Mouse (Mus musculus): ENCODE measurements around the gene Snx8.
A peak's percentile ranks its signal among the peaks of the same experiment; 100 is the strongest.

Gene Snx8

DNA sequence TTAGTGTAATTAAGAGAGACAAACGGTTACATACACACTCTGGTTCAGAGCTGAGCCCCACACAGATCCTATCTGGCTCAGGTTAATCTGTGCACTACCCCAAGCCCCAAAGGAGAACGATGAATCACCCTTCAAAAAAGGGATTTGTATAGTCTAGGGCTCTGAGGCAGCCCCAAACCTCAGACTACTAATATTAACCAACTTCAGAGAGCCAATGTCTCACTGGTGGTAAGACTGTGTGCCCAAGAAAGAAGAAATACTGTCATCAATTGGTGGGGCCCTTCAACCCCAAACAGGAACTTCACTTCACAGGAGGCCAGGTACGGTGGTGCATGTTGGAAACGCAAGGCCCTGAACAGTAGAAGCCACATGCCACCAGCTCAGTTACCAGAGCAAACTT, 43.8 kb downstream of the Snx8 start:
- DNase-seq (ENCODE audit: low spot score), result no peak

DNA sequence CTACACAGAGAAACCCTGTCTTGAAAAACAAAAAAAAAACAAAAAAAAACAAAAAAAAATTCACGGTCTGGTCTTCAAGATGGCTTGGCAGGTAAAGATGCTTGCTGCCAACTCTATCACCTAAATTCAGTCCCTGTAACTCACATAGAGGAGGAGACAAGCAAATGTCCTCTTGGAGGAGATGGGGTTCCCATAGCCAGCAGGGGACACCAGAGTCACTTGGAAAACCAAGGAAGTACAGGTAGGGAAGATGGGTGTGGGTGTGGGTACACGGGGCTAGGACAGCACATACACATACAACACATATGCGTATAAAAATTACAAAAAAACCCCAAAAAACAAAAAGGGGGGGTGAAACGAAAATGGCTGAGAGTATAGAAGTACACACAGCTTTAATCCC, 46.2 kb downstream of the Snx8 start:
- DNase-seq (ENCODE audit: low spot score), result no peak

DNA sequence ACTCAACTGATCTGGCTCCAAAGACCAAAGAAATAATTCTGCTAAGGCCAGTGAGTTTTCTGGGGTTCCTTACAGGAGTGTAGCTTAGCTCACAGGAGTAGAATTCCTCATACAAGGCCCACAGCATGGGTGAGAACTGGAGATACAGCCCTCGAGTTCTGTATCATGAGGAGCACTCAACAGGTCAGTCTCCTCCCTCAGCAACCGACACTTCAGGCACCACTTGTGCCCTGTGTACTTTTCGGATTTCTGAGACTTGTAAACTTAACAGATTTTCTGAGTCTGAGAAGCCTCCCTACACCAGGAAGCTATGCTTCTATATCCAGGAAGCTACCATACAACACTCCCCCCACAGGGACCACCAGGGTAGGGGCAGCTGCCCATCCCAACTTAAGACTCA, 49.2 kb downstream of the Snx8 start:
- no peak for DNase-seq (ENCODE audit: low spot score)

DNA sequence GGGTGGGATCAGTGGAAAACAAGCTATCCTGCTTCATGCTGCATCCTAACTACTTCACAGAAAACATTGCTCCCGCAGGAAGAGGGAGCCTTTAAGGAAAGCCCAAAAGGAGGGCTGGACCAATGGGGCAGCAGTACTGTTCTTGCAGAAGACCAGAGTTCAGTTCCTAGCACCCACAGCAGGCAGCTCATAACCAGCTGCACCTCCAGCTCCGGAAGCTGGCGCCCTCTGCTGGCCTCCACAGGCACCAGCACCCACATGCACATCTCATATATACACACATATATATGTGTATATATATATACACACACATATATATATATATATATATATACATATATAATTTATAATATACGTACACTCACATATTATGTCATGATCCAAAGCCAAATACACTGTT, 50.3 kb downstream of the Snx8 start:
- DNase-seq (ENCODE audit: low spot score), result no peak

DNA sequence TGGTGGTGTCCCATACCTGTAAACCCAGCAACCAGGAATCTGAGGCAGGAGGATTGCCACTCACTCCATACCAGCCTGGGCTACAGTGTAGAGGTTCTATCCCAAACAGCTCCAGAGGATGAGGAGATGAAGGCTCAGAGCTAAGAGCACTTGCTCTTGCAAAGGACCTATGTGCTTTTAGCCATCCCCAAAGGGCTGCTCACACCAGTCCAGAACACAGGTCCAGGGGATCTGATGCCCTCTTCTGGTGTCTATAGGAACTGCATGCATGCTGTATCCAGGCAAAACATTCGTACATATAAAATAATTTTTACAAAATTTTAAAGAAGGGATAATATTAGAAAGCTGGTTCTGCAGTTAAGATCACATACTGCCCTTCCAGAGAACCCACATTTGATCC, 52.4 kb downstream of the Snx8 start:
- peak; percentile 20 for DNase-seq (ENCODE audit: low spot score)

DNA sequence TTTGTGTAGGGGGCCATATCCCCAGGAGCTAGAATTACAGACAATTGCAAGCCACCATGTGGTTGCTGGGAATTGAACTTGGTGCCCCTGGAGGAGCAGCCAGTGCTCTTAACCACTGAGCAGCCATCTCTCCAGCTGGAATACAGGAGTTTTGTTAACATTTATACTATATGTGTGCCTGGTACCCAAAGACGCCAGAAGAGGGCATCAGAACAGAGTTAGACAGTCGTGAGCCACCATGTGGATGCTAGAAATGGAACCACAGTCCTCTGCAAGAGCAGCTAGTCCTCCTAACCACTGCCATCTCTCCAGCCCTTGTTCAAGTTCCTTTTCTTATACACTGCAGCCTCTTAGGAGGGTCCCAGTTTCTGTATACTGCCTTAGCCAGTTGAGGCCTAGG, 55.4 kb downstream of the Snx8 start:
- no peak for DNase-seq (ENCODE audit: low spot score)

DNA sequence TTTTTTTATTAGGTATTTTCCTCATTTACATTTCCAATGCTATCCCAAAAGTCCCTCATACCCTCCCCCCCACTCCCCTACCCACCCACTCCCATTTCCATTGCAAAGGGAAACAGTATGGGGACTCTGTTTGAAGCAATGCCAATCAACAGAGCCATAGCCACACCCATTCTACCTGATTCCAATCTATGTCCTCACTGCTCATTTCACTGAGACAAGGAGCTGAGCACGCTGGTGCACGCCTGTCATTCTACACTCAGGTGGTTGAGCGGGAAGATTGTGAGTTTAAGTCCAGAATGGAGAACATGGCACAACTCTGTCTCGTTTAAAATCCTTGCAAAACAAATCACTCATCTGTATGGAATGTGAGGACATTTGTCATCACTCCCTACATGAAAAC, 56.5 kb downstream of the Snx8 start:
- no peak for DNase-seq (ENCODE audit: low spot score)

DNA sequence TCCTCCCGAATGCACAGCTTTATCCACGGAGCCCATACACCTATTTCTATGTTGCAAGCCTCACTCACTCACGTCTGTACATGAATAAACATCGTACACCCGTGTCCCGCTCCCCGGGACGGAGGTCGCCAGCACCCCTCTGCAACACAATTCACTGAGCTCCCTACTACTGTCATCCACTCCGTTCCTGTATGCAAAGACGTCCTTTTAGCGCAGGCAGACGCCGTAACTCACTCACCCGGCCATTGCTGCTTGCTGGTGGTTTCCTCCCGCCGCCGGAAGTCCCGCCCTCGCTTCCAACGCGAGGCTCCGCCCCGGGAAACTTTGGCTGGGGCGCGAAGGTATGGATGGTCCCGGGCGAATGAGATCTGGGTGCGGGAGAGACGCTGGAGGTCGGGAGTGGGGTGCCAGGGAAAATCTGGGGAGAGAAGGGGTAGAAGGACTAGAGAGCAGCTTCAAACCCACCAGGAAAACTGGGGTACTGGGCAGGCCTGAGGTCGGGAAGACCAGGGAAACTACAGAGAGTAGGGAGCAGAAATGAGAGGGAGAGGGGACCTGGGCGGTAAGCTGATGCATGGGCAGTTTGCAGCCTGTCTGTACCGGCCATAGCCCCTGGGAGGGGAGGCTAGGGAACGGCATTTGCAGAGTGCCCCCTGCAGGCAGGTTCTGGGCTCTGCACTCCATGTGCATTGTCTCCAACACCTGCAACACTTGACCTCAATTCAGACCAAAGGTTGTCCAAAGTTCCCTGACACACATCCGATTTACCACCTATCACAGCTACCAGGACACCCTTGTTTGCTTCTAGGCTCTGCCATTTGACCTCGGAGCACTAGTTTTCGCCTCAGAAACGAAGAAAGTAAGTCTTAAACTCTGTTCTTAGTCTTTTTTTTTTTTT, 57.2 kb downstream of the Snx8 start, which contains the start of gene Mrm2:
Gene Mrm2, minus strand, starts transcription at position 284 of the 898 bp plus-strand sequence.
- DNase-seq (ENCODE audit: low spot score), result peak; percentile 78

DNA sequence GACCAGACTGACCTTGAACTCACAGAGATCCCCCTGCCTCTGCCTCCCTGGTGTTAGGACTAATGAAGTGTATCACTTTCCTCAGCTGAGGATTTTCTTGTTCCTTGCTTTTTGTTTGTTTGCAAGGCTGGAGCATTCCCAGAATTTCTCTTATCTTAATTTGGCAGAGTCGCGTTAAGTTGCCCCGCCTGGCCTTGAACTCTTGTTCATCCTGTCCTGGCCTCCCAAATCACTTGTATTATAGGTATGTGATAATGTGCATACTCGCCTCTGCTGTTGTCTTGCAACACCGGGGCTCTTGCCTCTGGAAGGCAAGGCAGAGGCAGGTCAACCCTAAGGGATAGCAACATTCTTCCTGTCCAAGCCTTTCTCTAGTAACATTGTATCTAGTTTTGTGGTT, 65.0 kb downstream of the Snx8 start:
- DNase-seq (ENCODE audit: low spot score), result no peak

DNA sequence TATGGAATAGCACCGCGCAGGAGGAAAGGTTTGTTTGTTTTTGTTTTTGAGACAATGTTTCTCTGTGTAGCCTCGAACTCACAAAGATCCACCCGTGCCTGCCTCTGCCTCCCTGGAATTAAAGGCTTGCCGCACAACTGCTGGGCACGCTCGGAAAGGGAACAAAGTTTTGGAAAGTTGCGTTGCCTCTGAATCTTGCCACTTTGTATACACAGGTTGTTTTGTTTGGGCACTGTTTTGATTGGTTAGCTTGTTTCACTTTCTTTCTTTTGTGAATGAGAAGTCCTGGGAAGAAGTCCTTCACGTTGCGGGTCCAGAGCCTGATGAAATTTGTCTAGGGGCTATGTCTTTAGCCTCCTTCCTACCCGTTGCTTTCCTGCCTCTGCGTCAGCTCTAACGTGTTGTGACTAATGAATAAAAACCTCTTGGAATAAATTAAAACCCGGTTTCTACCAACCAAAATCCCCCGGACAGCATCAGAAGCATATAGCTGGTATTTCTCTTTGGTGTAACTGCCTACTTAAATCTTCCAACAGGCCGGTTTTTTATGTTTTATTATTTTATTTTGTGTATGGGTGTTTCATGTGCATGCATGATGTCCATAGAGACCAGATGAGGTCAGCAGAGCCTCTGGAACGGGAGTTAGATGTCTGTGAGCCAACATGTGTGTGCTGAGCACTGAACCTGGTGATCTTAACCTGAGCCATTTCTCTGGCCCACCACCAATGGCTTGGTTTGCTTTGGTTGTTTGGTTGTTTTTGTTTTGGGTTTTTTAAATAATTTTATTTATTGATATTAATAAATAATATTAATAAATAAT, 67.1 kb downstream of the Snx8 start:
- DNase-seq (ENCODE audit: low spot score), result peak; percentile 7

DNA sequence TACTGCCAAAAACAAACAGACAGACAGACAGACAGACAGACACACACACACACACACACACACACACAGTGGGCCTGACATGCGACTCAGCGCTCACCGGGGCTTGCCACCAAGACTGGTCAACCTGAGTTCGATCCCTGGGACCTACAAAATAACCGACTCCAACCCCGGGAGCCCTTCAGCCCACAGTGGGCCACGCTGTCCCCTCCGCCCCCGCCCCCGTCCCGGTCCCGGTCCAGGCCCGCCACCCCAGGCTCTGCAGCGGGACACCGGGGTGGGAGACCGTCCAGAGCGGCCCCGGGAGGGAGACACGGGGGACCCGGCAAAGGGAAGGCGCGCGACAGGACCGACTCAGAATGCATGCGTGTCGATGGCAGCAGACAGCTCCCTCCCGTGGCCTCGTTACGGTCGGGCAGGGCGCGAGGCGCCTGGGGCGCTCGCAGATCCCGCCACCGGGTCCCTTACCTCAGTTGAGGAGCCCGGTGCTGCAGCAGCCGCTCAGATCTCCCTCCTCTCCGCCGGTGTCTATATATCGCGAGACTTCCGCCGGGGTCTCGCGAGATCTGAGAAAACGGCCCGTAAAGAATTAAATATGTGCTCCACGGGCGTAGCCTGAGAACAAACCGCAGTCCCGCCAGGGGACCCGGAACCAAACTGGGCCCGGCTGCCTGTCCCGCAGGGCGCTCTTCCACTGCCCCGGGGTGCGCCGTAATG, 67.9 kb downstream of the Snx8 start, which contains the start of the genes Mad1l1 and Nudt1:
Gene Mad1l1, minus strand, starts transcription at position 511 of the 714 bp plus-strand sequence.
Gene Nudt1, plus strand, starts transcription at position 615 of the 714 bp plus-strand sequence.
- DNase-seq (ENCODE audit: low spot score), result peak; percentile 83

DNA sequence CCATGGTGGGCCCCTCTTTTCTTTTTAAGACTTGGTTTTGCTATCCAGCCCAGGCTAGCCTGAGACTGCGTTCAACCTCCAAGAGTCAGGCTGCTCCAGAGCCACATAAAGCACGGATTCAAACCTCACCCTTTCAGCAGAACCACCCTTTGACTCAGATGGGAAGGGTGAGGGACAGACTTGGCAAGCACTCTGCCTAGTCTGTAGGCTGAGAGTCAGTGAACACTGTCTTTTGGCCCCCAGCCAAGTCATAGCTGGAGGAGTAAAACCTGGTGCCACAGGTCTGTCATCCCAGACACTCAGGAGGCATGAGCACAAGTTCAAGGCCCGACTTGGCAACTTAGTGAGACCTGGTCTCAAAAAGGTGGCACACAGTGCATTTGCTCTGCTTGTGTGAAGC, 72.3 kb downstream of the Snx8 start:
- DNase-seq (ENCODE audit: low spot score), result no peak

DNA sequence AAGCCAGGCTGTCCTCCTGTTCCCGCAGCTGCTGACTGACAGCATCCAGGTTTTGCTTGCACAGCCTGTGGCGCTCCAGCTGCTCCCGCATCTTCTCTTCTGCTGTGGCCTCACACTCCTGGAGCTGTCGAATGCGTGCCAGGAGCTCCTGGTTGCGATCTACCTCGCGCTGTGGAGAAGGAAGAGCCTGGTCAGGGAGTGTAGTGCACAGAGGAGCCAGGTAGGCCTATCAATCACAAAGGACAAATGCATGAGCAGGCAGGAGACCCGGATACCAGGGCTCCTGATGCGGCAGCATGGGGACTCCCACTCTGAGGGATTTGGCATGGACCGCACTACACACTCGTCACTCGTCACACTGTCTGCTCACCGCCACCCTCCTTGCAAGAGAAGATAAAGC, 81.5 kb downstream of the Snx8 start:
- DNase-seq (ENCODE audit: low spot score), result no peak

DNA sequence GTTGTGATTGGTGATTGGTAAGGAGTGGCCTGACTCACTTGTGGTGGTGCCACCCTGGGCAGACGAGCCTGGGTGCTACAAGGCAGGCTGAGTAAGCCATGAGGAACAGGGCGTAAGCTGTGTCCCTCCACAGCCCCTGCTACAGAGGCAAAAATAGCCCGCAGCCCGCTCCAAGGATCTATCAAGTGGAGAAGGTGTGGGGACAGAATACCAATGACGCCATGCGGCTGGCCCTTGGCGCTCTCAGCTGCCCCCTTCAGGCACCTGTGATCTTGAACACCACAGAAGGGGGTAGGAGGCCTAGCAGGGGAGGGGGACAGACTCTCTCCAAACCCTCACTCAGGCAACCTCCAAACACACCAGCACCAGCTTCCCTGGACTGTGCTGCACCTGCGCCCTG, 83.0 kb downstream of the Snx8 start:
- DNase-seq (ENCODE audit: low spot score), result no peak

DNA sequence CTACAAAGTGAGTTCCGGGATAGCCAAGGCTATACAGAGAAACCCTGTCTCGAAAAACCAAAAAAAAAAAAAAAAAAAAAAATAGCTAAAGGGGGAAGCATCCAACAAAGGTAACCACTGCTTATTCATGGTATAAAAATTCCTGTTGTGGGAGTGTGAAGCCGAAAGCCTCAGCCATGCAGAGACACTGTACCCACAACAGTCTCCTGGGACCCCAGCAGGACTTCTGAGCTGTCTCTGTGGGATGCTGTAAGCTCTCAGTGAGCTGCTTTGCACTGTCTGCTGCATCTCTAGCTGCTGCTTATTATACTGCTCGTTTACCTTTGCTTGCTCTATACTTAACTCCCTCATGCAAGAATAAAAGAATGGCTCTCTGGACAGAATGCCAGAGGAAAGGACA, 90.8 kb downstream of the Snx8 start:
- no peak for DNase-seq (ENCODE audit: low spot score)

DNA sequence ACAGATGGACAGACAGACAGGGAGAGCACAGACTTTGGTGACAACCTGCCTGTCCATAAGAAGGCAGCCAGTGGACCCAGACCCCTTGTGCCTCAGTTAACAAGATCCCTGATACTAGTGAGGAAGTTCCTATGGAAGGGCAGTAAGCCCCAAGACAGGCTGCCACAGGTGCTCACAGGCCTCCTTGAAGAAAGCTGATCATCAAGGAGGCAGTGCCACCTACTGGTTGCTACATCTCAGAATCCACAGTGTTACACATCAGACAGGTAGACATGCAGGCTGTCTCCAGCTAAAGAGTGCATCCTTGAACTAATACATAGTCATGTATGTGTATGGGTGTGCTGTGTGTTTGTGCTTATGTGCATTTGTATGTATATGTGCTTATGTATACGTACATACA, 96.9 kb downstream of the Snx8 start:
- DNase-seq (ENCODE audit: low spot score), result peak; percentile 33
